Mouse (Mus musculus) cerebellum, adult 11-12 months (tissue): Measurements from ENCODE around the gene Cxcl14.

Experiments
- DNase-seq: peaks from one replicate; pipeline ENCODE4 v3.0.0; 2022

Gene Cxcl14

DNA sequence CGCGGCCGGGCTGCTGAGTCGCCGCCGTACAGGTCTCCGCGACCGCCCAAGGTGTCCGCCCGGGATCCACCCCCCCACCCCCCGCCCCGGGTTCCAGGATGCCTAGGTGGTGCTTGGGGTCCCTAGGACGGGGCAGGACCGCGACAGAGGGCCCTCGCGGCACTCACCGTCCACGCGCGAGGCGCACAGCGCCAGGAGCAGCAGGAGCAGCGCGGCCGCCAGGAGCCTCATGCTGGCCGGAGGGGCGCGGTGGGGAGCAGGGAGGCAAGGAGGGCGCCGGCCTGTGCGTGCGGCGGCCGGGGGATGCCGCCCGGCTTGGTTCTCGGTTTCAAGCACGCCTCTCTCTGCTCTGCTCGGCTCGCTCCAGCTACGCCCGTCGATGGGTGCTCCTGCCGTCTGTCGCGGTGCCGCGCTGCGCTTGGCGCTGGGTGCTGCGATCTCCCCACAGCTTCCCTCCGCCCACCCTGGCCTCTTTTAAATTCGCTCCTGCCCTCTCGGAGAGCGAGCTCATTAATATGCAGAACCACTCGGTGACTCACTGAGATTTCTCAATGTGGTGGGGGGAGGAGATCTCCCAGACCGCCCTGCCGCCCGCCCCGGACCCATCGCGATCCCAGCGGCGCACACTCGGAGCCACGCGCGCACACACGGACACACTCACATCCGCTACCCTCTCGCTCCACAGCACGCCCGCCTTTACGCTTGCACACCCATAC lies at the start of gene Cxcl14:
TSS of gene Cxcl14 (minus strand) at position 609 of the 716 bp plus-strand sequence.
- peak; percentile 27 for DNase-seq

DNA sequence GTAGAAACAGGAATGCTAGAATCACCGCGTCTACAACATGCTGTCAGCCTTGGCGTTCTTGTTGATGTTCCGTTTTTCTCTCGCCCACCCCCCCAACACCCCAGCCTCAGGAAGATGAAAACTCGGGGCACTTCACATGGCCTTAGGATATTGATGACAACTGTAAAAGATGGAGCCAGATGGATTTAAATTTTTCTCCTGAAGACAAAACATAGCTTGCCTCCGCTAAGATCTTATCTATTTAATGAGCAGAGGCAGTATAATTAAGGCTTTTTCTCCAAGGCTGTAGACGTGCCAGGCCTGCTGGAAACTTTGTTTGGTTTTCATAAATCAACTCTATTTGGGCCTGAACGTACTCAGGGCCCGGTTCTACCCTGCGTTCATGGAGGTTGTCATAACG lies 48.0 kb upstream of the Cxcl14 start:
- DNase-seq = no peak

DNA sequence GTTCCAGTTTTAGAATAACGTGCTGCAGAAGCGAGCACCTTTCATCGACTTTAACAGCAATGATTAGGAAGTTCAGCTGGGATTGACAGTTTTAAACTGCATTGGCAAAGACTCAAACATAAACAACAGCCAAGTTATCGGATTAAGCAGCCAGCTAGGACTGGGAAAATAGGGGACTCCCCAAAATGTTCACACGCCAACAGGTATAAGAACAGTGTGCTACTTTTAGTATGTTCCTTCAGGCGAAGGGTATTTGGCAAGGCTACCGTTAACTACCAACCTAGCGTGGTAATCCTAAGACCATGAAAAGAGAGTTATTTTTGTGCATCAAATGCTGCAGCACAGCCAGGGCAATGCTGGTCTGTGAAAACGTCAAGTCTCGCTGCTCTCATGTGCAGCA lies 46.1 kb upstream of the Cxcl14 start:
- no peak for DNase-seq

DNA sequence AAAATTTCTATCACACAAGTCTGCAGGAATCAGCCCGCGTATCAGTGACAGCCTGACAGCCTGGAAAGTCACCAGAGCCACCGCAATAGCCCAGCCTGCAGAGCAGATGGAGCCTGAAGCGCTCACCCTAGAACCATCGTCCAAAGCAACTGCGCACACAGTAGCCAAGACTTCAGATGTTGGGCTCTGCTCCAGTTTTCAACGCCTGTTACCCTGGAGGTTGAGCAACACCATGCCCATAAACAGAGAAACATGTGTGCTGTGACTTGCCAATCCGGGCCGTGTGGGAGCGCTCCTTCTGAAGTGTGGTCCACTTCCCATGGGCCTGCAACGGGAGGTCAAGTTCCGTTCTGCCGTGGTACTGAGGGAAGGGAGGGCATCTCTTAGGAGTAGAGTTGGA lies 44.2 kb upstream of the Cxcl14 start:
- DNase-seq = no peak

DNA sequence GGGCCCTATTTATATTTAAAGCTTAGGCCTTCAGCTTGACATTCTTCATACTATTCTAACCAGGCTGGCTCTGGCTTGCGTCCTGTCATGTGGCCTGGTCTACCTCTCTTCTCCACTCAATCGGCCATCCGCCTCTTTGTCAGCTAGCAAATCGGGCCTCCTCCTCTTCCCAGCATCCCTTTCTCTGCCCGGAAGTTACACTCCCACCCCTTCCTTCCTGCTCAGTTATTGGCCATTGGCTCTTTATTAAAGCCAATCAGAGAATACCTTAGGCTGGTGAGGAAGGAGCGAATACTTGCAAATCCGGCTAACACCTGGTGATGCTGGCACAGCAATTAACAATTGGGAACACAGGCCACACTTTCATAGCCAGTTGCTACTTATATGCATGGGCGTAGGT lies 43.5 kb upstream of the Cxcl14 start:
- DNase-seq = no peak

DNA sequence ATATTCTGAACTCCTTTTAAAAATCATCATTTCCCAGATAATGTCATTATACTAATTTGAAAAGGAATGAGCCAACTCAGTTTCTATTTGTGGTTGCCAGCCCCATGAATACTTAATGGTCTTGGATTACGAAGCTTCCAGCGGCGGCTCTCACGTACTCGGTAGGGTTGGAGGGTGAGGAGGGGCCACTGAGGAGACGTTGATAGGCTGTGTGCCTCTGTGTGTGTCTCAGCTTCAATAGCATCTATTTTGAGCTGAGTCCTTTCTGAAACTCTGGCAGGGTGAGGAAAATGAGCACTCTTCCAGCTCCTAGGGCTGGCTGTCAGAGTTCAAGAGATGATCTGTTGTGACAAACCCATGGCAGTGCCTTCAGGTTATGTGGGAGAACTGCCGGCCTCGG lies 40.6 kb upstream of the Cxcl14 start:
- no peak for DNase-seq

DNA sequence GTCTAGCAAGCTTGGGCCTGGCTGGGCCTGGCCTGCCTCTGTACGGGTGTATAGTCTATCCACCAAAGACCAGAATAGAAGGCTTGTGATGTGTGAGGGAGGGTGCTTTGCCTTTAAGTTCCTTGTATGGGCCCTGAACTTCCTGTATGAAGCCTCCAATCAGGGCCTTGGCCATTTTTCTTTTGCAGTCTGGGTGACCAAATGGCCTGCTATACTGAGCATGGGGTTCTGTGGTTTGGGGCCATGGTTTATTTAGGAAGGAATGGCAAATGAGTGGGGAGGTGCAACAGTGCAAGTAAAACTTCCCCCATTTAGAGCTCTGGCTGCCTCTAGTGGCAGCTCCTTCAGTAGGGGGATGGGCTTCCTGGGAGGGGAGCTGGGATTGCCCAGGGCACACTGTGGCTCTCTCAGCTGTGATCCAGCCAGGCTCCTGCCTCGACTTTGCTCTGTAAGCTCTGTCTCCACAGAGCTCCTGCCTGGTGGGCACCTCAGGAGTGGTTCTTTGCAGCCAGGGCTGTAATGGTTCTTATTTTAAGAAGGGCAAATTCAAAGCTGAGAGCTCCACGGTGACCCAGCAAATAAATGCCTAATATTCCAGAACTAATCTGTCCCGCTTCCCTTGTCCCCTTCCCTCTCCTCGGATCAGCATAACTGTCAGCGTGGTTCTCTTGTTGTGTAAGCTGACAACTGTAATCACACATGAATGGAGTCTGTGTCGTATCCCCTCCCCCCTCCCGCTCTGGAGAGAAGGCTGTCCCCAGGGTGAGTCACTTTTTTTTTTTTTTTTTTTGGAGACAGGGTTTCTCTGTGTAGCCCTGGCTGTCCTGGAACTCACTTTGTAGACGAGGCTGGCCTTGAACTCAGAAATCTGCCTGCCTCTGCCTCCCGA lies 38.7 kb upstream of the Cxcl14 start:
- DNase-seq = no peak

DNA sequence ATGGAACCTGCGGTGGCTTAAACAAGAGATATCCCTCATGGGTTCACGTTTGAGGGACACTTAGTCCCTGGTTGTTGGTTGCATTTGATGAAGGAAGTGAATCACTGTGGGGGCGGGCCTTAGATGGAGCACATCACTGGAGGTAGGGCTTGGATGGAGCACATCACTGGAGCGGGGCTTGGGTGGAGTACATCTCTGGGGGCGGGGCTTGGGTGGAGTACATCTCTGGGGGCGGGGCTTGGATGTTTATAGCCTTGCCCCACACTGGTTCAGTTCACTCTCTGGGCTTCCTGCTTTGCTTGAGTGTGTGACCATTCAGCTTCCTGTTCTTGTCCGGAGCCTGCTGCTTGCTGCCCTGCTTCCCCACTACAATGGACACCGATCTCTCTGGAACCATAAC lies 37.9 kb upstream of the Cxcl14 start:
- no peak for DNase-seq

DNA sequence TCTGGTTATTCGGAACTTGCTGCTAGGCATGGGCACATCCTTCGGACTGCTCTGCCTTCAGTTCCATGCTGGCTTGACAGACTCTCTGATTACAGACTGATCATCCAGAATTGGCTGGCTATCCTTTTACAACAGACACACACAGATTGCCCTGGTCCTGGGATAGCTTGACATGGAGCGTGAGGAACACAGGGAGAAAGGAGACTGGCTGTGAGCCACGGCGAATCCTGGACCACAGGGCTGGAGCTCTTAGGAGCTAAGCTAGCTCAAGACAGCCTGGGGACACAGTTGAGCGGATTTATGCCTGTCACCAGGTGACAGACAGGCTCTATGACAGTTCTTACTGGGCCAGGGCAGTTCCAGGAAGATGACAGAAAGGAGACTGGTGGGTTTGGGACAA lies 36.0 kb upstream of the Cxcl14 start:
- DNase-seq = no peak

DNA sequence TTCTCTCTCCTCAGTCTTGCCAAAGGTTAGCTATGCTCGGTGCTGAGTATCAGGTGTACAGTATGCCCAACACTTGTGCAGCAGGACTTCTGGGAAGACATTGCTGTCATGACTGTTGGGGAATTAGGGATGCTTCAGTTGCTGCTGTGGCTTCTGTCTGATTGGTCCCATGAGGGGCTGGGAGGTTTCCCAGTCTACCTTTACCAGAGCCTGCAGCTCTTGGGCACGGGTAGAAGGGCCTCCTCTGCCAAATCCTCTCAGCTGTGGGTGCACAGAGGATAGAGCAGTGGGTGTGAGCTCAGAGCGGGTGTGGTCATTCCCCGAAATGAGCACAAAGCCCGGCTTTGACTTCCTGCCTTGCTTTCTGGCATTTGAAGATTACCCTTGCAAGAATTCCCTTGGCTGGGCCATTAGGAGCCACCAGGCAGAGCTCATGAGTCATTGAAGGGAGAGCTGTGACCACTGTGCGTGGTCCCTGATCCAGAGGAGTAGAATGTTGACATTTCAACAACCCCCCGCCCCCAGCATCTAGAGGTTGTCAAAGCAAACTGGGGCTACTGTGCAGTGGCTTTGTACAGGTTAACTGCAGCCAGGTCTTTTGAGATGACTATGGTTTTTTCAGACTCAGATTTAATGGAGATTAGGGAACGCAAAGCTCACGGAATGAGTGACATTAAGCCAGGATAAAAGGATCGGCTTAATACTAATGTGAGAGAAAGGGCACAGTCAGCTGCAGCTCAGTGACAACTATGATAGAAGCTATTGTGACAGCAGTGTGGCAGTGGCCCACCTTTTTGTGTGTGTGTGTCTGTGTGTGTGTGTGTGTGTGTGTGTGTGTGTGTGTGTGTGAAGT lies 34.5 kb upstream of the Cxcl14 start:
- no peak for DNase-seq

DNA sequence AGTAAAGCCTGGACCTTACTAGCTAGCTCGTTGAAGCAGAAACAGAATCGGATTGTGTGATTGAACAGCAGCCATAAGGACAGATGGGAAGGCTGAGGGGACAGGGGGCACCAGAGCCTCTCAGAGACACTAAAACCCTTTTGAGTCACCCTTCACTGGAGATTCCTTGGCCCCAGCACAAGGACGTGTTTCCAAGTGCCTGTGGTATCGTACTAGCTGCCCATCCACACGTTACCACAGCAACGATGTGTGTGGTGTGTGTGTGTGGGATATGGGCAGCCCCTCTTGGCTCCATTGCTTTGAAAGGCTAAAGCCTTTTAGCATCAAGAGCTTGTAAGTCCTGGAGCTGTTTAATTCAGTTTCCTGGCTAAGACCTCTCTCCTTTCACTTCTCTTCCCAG lies 33.4 kb upstream of the Cxcl14 start:
- no peak for DNase-seq

DNA sequence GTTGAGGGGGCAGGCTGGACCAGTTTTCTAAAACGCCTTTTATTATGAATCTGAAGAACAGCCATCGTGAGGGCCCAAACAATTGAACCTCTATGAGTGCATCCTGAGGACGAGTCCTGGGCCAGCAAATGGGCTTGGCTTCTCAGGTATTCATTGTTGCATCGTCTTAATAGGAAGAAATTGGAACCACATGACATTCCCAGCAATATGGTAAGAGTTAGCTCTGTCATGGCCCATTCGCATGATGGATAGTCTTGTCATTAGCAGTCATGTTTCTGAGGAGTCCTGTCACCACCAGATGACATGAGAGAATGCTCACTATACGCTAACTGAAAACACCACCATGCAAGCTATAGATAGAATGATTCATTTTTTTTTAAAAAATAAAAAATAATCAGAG lies 32.8 kb upstream of the Cxcl14 start:
- no peak for DNase-seq

DNA sequence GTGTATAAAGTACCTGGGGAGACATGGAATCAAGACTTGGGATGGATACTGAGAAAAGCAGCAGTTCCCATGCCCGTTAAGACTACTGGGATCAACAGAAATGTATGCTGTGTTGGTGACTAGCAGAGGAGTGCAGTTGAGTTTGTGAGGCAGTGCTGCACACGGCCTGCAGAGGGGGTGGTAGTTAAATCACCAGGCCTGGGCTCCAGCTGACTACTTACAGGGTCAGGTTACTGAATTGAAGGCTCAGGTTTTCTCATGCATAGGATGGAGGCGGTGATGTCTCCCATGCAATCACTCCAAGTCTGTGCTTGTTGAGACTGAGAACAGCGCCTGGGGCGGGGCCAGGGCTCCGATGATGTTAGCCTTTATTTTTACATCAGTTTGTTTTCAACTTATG lies 31.4 kb upstream of the Cxcl14 start:
- DNase-seq = no peak

DNA sequence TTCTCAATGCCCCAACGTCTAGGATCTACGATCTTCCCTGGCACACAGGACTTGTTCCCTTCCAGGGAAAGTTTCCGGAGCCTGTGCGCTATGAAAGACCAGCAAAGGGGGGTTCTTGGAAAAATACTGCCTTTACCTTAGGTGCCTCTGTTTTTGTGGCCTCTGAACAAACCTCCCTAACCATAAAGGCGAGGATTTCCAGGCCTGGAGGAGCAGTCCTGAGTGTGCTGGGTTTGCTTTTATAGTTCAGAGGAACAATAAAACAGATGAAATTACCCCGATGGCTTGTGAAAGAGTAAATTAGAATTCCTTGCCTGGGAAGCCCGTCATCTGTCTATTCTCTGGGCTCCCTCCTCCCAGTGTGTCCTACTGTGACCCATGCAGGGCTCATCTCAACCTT lies 25.3 kb upstream of the Cxcl14 start:
- no peak for DNase-seq

DNA sequence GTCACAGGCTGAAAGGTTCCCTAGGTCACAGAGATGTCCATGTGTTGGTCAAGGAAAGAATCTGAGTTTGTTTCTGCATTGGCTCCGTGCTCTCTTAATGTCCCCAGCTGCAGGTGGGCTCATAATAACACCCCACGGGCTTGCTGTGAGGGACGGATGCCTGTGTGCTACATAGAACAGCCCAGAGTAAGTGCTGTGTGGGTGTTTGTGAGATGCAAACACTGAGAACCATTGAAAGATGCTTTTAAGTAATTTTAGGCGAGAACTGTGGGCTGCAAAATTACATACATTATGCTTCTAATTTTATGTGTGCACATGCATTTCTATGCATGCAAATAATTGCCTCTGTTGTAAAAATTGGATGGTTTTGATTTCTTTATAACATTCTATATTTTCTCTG lies 20.6 kb upstream of the Cxcl14 start:
- no peak for DNase-seq

DNA sequence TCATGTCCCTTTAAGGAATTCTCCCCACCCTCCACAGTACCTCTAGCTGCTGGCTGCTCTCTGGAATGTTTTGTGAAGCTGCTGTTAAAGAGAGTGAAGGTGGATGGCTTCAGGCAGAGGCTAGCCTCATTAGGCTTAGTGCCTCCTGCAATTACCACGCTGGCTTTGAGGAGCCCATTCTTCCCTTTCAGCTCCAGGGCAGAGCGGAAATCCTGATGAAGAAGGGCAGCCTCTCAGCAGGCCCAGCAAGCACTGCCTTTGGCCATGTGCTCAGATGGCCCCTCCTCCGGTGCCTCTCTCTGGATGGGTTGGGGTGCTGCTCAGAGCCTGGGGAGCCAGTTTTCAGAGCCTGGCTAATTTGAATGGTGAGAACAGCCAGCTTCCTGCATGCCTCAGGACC lies 18.9 kb upstream of the Cxcl14 start:
- no peak for DNase-seq

DNA sequence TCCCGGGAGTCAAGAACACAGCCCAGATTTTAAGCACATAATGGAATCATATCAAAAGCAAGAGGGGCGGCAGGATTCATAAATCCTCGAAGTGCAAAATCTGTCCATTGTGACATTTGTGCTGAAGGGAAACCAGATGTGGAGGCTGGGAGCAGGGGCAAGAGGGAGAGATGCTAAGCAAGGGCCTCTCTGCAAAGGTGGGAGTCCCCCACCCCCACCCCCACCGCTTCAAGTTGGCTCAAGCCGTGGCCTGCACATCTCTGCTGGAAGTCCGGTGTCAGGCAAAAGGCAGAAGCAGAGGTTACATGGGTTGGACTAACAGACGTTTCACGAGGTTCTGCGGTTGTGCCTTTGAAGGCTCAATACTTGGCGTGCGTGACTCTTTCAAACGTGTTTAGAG lies 8.7 kb upstream of the Cxcl14 start:
- DNase-seq = no peak

DNA sequence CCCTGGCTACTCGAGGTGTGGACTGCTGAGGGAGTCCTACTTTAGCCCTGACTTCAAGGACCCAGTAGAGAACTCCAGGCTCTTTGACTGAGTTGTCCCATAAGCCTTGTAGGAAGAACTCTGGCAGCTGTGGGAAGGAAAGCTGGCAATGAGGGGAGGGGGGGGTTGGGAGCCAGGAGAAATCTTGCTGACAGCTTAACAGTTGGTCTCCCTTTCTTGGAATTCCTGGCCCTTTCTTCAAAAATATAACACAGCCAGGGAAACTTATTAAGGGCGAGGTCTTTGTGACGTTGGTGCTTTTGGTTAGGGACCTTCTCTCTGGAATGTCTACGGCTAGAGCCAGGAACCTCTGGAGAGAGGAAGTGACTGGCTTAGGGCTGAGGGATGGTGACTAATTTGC lies 8.1 kb upstream of the Cxcl14 start:
- DNase-seq = no peak

DNA sequence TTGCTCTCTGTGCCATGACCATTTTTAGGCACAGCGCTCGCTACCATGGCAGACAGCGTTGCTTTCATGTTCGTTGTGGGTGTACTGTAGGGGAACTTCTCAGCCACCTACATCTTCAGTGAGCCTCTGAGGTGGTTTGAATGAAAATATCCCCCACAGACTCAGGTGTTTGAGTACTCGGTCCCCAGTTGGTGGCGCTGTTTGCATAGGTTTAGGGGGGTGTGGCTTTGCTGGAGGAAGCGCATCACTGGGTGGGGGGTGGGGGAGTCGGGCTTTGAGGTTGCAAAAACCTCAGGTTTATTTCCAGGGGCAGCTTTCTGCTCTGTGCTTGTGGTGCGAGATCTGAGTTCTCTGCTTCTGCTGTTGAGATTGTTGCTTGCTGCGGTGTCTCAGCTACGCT lies 3.0 kb upstream of the Cxcl14 start:
- no peak for DNase-seq

DNA sequence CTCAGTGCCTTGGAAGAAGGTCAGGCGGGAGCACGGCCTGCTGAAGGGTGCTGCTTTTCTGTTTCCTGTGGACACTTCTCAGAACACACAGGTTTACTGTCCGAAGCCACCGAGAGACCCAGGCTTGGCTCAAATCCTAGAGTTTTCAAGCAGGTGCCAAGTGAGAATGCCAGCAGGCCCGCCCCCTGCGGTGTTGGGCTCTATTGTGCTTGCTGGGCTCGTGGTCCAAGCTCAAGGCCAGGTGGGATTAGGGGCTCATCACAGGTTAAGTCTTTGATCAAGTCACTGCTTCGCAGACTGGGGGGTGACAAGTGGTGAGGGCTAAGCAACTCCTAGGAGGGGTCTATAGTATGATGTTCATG lies 289 bp upstream of the Cxcl14 start:
- DNase-seq = no peak

DNA sequence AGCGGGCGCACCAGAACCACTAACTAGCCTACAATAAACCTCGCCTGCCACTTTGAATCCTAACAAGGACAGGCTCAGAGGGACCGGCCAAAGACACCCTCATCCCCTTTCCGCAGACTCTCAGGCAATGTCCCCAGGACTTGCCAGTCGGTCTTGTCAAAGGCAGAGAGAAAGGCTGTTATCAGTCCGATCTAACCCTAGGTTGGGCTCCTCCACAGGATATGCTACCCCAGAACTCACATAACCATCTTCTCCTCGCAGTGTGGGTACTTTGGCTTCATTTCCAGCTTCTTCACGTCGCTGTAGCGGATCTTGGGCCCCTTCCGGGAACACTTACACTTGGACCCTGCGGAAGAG lies 787 bp downstream of the Cxcl14 start:
- no peak for DNase-seq

DNA sequence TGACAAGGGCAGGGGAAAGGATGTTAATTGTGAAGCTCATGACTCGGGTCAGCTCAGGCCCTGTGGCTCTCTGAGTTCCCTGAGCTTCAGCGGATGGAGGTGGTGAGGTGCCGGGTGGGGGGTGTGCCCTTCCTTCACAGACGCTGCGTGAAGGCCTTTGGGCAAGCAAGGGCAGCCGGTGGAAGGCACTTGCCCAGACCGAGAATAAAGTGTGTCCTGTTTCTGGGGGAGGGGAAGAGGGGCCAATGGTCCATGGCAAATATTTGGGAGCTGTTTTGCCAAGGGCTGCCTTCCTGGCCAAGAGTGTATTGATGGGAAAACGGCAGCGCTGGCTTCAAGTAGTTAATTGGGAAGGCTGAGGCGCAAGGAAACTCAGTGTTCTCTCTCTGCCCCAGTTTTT lies 1.4 kb downstream of the Cxcl14 start:
- peak; percentile 18 for DNase-seq

DNA sequence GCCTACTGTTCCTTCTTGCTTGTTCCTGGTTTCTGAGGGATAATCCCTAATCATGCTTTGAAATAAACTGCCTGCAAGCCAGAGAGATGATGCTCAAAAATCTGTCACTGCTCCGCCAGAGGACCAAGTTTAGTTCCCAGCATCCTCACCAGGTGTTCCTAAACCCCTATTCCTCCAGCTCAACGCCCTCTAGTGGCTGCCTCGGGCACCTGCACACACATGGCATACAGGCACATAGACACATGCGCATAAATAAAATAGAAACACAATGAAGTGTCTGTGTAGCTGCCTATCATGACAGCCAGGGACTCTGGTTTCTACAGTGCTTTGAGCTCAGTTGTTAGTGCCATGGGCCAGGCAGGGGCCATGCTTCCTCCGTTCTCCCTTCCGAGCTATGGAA lies 6.4 kb downstream of the Cxcl14 start:
- no peak for DNase-seq

DNA sequence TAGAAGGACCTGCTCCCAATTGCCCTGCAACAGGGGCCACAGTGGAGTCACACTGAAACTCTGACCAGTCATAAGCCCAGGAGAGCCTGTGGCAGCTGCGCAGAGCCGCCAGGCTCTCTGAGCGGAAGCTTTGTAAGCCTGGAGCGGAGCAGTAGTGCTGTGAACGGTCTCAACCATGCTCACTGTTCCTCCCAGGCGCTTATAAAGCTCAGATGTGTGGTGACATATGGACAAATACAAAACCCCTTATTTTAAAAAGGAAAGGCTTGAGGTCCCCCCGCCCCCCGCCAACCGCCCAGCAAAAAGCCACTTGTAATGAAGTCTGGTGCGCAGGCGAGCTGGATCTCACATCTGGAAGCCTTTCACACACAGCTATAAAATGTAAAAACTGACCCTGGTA lies 7.1 kb downstream of the Cxcl14 start:
- no peak for DNase-seq
